Mouse (Mus musculus): ENCODE results near the gene Gm12695.

Gene Gm12695

DNA sequence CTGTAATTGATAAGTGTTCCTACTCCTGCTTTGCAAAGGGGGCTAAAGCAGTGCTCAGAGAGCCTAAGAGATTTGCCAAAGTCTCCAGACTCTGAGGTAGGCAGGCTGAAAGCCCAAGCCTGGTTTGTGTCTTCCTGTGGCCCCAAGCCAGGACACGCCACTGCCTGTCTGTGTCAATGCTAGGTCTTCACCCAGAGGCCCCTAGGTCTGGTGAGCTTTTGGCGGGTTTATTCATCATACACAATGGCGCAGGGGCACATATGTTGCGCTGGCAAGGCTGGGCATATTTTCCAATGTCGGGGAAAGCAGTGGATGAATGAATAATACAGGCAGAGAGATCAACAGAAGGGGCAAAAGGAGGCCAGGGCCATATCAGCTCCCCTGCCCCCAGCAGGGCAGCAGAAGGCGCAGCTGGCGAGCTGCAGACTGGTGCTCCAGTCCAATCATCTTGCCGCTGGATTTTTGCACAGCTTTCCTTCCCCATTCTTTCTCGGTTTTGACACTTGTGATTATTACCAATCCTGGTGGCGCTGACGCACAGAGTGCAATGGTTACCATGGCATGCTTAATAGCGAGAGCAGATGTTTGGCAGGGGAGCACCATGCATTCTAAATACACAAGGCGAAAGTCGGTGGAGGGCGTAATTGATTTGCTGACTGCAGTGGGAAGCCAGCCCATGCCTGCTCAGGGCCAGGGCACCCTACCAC lies 87.3 kb downstream of the Gm12695 start:
- DNase-seq = peak; percentile 70 to 76

DNA sequence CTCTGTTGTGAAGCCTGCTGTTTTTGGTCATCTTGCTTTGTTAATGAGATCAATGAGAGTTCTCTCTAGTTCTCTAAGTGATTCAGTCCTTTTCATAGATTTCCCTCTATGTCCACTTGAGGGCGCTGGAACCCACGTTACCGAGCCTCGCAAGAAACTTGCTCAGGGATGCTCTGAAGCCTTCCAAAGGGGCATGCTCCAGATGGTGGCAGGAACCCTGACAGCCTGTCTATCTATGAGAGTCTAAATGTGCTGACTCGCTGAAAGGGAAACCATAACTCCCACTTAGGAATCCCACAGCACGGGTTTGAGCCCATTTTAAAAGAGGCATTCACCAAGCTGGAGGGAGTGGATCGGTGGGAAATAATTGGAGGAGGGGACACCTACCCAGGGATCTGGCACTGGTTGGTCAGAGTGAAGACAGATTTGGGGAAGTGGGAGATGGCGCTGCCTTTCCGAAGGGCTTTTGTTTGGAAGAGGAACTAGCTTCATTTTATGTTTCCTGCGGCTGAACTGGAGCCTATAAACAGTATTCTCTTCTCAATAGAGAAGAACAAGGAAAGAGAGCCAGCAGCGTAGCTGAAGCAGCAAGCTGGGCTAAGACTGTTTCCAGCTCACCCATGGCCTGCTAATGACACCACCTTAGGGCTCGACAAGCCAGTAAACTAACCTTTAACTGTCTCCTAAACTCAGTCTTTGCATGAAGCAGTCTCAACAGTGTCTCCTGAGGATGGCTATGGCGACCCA lies 88.2 kb downstream of the Gm12695 start:
- peak; percentile 89 for DNase-seq

- no peak for DNase-seq
These were observed 97.6 kb downstream of the Gm12695 start for GRCm38 (mm10) chr4:96687358-96687803.

DNA sequence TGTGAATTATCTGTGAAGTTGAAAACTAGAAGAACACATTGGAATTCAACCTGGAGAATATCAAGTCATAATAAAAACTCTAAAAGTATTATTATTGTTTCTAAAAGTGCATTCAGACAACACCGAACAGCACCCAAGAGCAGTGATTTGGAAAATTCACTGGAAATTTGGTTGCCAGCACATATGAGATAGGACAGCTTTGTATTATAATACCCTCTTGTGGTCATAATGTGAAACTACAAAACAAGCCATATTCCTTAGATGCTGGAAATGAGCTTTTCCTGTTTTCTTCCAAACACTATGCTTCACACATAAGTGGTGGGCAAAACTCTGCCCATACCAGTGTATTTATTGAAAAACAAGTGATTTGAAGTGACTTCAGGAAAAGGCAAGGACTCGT lies 101.5 kb downstream of the Gm12695 start:
- DNase-seq = peak in 1 of 2 experiments; percentile 21

- no peak for DNase-seq
These were observed 104.0 kb downstream of the Gm12695 start for GRCm38 (mm10) chr4:96680966-96681365.

DNA sequence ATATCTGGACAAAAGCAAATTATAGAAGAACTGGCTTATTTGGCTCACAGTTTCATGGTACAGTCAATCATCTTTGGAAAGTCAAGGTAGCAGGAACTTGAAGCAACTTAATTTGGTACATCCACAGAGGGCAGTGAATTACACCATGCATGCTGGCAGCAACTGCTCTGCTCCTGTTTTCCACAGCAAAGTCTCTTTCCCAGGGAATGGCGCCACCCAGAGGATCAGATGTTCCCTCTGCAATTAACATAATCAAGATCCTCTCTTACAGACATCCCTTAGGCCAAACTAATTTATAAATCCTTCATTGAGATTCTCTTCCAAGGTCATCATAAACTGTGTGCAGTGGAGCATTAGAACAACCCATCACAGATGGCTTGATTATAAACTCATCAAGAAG lies 104.8 kb downstream of the Gm12695 start:
- peak; percentile 22 to 65 for DNase-seq
